Mouse (Mus musculus) retina, embryonic 14.5 days (tissue): Measurements from ENCODE around the gene Ftsj1.

Source experiments
- DNase-seq: peaks from one replicate; pipeline ENCODE4 v3.0.0-alpha.2; 2015; ENCODE audit warnings: low spot score

The Ftsj1 gene

GRCm38 (mm10) chrX:8218114-8218513 lies 34.1 kb downstream of the Ftsj1 start:
- DNase-seq = no peak

GRCm38 (mm10) chrX:8217383-8217782 lies 34.8 kb downstream of the Ftsj1 start:
- no peak for DNase-seq

GRCm38 (mm10) chrX:8211490-8212207 lies 40.6 kb downstream of the Ftsj1 start:
- no peak for DNase-seq

- DNase-seq = no peak
Measured at GRCm38 (mm10) chrX:8209720-8210119, 42.5 kb downstream of the Ftsj1 start.

GRCm38 (mm10) chrX:8207224-8207623 lies 45.0 kb downstream of the Ftsj1 start:
- DNase-seq = no peak

- no peak for DNase-seq
Measured at GRCm38 (mm10) chrX:8206694-8207197, 45.5 kb downstream of the Ftsj1 start.

GRCm38 (mm10) chrX:8206015-8206693 lies 46.1 kb downstream of the Ftsj1 start, which contains the start of gene Porcn:
TSS of gene Porcn (minus strand) at chrX:8206525.
- DNase-seq = peak; percentile 80

GRCm38 (mm10) chrX:8205551-8205950 lies 46.7 kb downstream of the Ftsj1 start:
- no peak for DNase-seq

- no peak for DNase-seq
Measured at GRCm38 (mm10) chrX:8205088-8205487, 47.1 kb downstream of the Ftsj1 start.

- no peak for DNase-seq
Measured at GRCm38 (mm10) chrX:8204076-8204475, 48.1 kb downstream of the Ftsj1 start.

- DNase-seq = no peak
Measured at GRCm38 (mm10) chrX:8203105-8203504, 49.1 kb downstream of the Ftsj1 start.

- peak; percentile 7 for DNase-seq
Measured at GRCm38 (mm10) chrX:8193419-8193723, 58.8 kb downstream of the Ftsj1 start, which contains the start of gene Ebp. TSS of gene Ebp (minus strand) at chrX:8193512.

GRCm38 (mm10) chrX:8192640-8193418 lies 59.4 kb downstream of the Ftsj1 start:
- peak; percentile 80 for DNase-seq

GRCm38 (mm10) chrX:8192126-8192639 lies 60.0 kb downstream of the Ftsj1 start:
- DNase-seq = no peak
